Mouse (Mus musculus) ES-E14 (cell line): ENCODE results near the gene Ap3d1. TPM values are rescaled to one million over a fixed set of nuclear protein-coding genes. Genes with fewer than 3 reads are reported as not detected.

Experiments
- DNase-seq: peaks from one replicate; pipeline ENCODE4 v3.0.0-alpha.2; 2013; ENCODE audit warnings: low read depth, low spot score
- H3K27ac ChIP-seq: 2 replicates; pipeline ENCODE4 v1.5.1; 2012; ENCODE audit warnings: low read depth, mild to moderate bottlenecking, low read length, moderate library complexity, mixed read lengths; ENCODE audit not compliant: poor library complexity, insufficient read depth, severe bottlenecking
- H3K36me3 ChIP-seq: 2 replicates; pipeline ENCODE4 v1.6.1; 2012; ENCODE audit warnings: mild to moderate bottlenecking, low read length, moderate library complexity, mixed read lengths; ENCODE audit not compliant: control insufficient read depth, poor library complexity, insufficient read depth, severe bottlenecking
- H3K4me1 ChIP-seq, 2 experiments: fragments of 150-350 bp in 1 of 2; sonication (generic) in 1 of 2; 2 replicates each; pipeline ENCODE4 v1.6.1; 2012; ENCODE audit warnings: low read length in 2 of 2, mild to moderate bottlenecking in 1 of 2, mixed read lengths in 1 of 2; ENCODE audit not compliant: control insufficient read depth in 2 of 2, insufficient read depth in 2 of 2, poor library complexity in 1 of 2
- H3K4me3 ChIP-seq, 2 experiments: fragments of 150-350 bp in 1 of 2; sonication (generic) in 1 of 2; 2 replicates each; pipeline ENCODE4 v1.5.1; 2012; ENCODE audit warnings: low read length in 2 of 2, low read depth in 1 of 2, mild to moderate bottlenecking in 1 of 2, mixed read lengths in 1 of 2; ENCODE audit not compliant: insufficient read depth in 1 of 2, poor library complexity in 1 of 2, severe bottlenecking in 1 of 2
- H3K9ac ChIP-seq: 2 replicates; pipeline ENCODE4 v1.6.1; 2012; ENCODE audit warnings: low read depth, mild to moderate bottlenecking, low read length, mixed read lengths; ENCODE audit not compliant: poor library complexity, insufficient read depth, severe bottlenecking
- H3K9me3 ChIP-seq: fragments of 150-350 bp; sonication (generic); 2 replicates; pipeline ENCODE4 v1.6.1; 2012; ENCODE audit warnings: low read depth, mild to moderate bottlenecking, low read length; ENCODE audit not compliant: control insufficient read depth, insufficient read depth
- CHD2 ChIP-seq: IDR thresholded peaks from 2 replicates; pipeline ENCODE4 v1.6.1; 2014; ENCODE audit warnings: mild to moderate bottlenecking, low read depth, low read length, inconsistent platforms
- HCFC1 ChIP-seq: IDR thresholded peaks from 2 replicates; pipeline ENCODE4 v1.6.1; 2012; ENCODE audit warnings: low read length, inconsistent platforms, borderline replicate concordance; ENCODE audit not compliant: insufficient read depth
- MAFK ChIP-seq: IDR thresholded peaks from 2 replicates; pipeline ENCODE4 v1.6.1; 2014; ENCODE audit warnings: mild to moderate bottlenecking, low read depth, low read length, inconsistent platforms; ENCODE audit not compliant: insufficient read depth
- ZC3H11A ChIP-seq: IDR thresholded peaks from 2 replicates; pipeline ENCODE4 v1.6.1; 2012; ENCODE audit warnings: low read depth, mild to moderate bottlenecking, inconsistent platforms, low read length, borderline replicate concordance
- ZNF384 ChIP-seq: IDR thresholded peaks from 2 replicates; pipeline ENCODE4 v1.6.1; 2012; ENCODE audit warnings: low read depth, low read length, inconsistent platforms
- in situ Hi-C, 2 experiments: fragments of 600-800 bp; cut with MboI; formaldehyde crosslinking; loops; one replicate each; pipeline ENCODE4 v1.15.1; 2025; ENCODE audit warnings: low sequenced_read_pairs in 2 of 2, inconsistent platforms in 1 of 2; ENCODE audit not compliant: unreplicated experiment in 2 of 2
- total RNA-seq: library from RNA; depleted of rRNA; stranded (reverse); fragments of 300-350 nt; gene quantifications from 2 replicates; pipeline ENCODE4 v1.2.3, GENCODE M21; 2012; rRNA removed

The Ap3d1 gene
- total RNA-seq, 1 experiment, result 74.8 TPM

DNA sequence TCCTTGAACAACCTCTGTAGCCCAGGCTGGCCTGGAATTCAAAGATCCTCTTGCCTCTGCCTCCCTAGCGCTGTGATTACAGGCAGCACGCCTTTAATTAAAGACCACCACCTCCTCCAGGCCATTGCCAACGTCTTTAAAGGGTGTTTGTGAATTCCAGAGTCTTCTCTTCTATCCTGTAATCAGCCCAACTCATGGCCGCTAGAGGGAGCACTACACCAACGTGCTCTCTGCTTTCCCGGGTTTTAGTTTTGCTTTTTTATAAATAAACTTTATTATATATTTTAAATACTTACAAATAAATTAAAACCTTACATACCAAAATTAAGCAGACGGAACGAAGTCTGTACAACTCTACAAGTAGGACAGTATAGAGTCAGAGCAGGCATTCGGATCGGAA, 82.9 kb downstream of the Ap3d1 start:
- 0 out of 4 replicates have a peak overlapping the region, but pooled peaks of 1 of the 2 experiments have one; percentile 2 for H3K4me3 ChIP-seq
- TF ChIP-seq MAFK, result no peak
- TF ChIP-seq HCFC1, result no peak
- TF ChIP-seq ZC3H11A, result no peak
- TF ChIP-seq CHD2, result no peak
- no peak for TF ChIP-seq ZNF384
- peak overlapping the region; percentile 54 for H3K27ac ChIP-seq
- H3K9me3 ChIP-seq, result no peaks in the 10 kb centered on the region
- DNase-seq, result peak; percentile 60
- in situ Hi-C loops, result no loop called here
- H3K9ac ChIP-seq, result peak overlapping the region; percentile 50; the same call in 1 of the 2 replicates
- H3K36me3 ChIP-seq, result no peaks in the 10 kb centered on the region
- peaks cover 2 to 30% of the 10 kb centered on the region in 2 experiments for H3K4me1 ChIP-seq

DNA sequence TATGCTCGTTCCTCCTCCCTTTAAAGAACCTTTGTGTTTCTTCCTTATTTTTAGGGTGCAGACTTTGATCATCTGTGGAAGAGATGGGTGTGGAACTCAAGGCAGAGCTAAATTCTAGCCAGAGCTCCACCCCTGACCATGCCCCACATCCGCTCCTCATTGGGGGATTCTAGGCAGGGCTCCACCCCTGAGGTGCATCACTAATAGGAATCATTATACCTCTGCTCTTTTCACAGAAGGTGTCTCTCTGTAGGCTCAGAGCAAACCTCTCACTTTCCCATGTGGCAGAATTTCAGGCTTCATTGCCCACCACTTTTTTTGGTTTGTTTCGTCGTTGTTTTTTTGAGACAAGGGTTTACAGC, 83.2 kb downstream of the Ap3d1 start:
- no peak for DNase-seq
- Histone ChIP-seq H3K9me3 (no peaks in the 10 kb centered on the region), H3K36me3 (no peaks in the 10 kb centered on the region), H3K4me1 (peaks cover 2 to 29% of the 10 kb centered on the region in 2 experiments), H3K4me3 (0 out of 4 replicates have a peak overlapping the region, but pooled peaks of 1 of the 2 experiments have one; percentile 2), H3K9ac (peak overlapping the region; percentile 50; the same call in 1 of the 2 replicates), H3K27ac (peak overlapping the region; percentile 54)
- in situ Hi-C loops, result no loop called here
- TF ChIP-seq MAFK (no peak), HCFC1 (no peak), ZNF384 (no peak), CHD2 (no peak), ZC3H11A (no peak)

DNA sequence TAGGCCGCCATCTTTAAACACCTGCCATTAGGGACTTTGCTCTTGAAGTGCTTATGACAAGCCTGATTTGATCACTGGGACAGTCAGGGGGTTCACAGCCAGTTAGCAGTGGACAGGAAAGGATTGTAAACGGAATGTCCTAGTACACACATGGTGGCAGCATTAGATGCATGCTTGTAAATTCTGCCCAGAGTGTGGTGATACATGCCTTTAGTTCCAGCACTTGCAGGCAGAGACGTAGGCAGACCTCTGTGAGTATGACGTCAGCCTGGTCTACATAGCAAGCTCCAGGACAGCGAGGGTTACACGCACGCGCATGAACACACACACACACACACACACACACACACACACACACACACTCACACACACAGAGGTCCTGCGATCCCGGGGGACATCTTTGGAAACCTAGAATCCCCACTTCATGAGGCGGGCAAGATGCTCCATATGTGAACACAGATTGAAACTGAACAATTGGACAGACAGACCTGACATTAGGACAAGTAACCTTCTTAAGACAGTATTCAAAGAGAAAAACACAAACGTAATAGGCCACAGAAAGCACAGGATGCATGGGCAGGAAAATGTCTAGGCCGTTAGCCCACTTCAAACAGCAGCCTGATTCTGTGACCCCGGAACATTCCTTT, 83.7 kb downstream of the Ap3d1 start:
- Histone ChIP-seq H3K4me3 (no peak overlapping the region), H3K4me1 (peaks cover 2 to 24% of the 10 kb centered on the region in 2 experiments), H3K9me3 (no peaks in the 10 kb centered on the region), H3K9ac (no peak overlapping the region), H3K27ac (no peak overlapping the region), H3K36me3 (no peaks in the 10 kb centered on the region; the same call in 1 of the 2 replicates)
- no peak for DNase-seq
- in situ Hi-C loops, result no loop called here
- TF ChIP-seq MAFK, result no peak
- no peak for TF ChIP-seq HCFC1
- TF ChIP-seq ZNF384, result no peak
- TF ChIP-seq ZC3H11A, result no peak
- no peak for TF ChIP-seq CHD2

Other genes starting within 250 kb of the Ap3d1 start
- gene Onecut3, start 247.4 kb downstream of the Ap3d1 start, total RNA-seq, result not detected in 2 replicates
- gene Atp8b3, start 203.1 kb downstream of the Ap3d1 start, total RNA-seq, result 0.80 and 2.3 TPM in 2 replicates
- 27.4 and 33.4 TPM in 2 replicates for gene Rexo1, start 180.7 kb downstream of the Ap3d1 start, total RNA-seq
- 20.8 and 23.5 TPM in 2 replicates for gene Klf16, start 164.9 kb downstream of the Ap3d1 start, total RNA-seq
- gene Abhd17a, start 151.9 kb downstream of the Ap3d1 start, total RNA-seq, result 67.9 and 68.7 TPM in 2 replicates
- 54.8 and 83.8 TPM in 2 replicates for gene Scamp4, start 139.4 kb downstream of the Ap3d1 start, total RNA-seq
- gene Adat3, start 139.4 kb downstream of the Ap3d1 start, total RNA-seq, result 12.2 and 12.7 TPM in 2 replicates
- gene Gm49322, start 136.2 kb downstream of the Ap3d1 start, total RNA-seq, result 8.4 and 9.7 TPM in 2 replicates
- 138 and 167 TPM in 2 replicates for gene Csnk1g2, start 119.4 kb downstream of the Ap3d1 start, total RNA-seq
- 45.7 and 64.7 TPM in 2 replicates for gene Btbd2, start 85.2 kb downstream of the Ap3d1 start, total RNA-seq
- 33.6 and 40.7 TPM in 2 replicates for gene Mknk2, start 64.2 kb downstream of the Ap3d1 start, total RNA-seq
- gene Mob3a, start 40.3 kb downstream of the Ap3d1 start, total RNA-seq, result 18.8 and 29.2 TPM in 2 replicates
- gene Izumo4, start 40.1 kb downstream of the Ap3d1 start, total RNA-seq, result 8.9 and 13.9 TPM in 2 replicates
- gene Dot1l, start 12.9 kb upstream of the Ap3d1 start, total RNA-seq, result 31.9 and 41.2 TPM in 2 replicates
- gene Sf3a2, start 55.9 kb upstream of the Ap3d1 start, total RNA-seq, result 31.4 and 39.6 TPM in 2 replicates
- gene Plekhj1, start 56.4 kb upstream of the Ap3d1 start, total RNA-seq, result 77.2 and 87.1 TPM in 2 replicates
- gene Amh, start 63.0 kb upstream of the Ap3d1 start, total RNA-seq, result 1.0 and 1.9 TPM in 2 replicates
- gene Jsrp1, start 71.2 kb upstream of the Ap3d1 start, total RNA-seq, result 0.67 and 1.0 TPM in 2 replicates
- 823 and 1,116 TPM in 2 replicates for gene Oaz1, start 84.4 kb upstream of the Ap3d1 start, total RNA-seq
- 2.4 and 6.9 TPM in 2 replicates for gene Lingo3, start 101.8 kb upstream of the Ap3d1 start, total RNA-seq
- 385 and 464 TPM in 2 replicates for gene Lsm7, start 112.9 kb upstream of the Ap3d1 start, total RNA-seq
- gene Sppl2b, start 113.0 kb upstream of the Ap3d1 start, total RNA-seq, result 38.9 and 66.1 TPM in 2 replicates
- gene Tmprss9, start 129.6 kb upstream of the Ap3d1 start, total RNA-seq, result 0.26 TPM in 1 of 2 replicates, not detected in the other
- 219 and 244 TPM in 2 replicates for gene Timm13, start 158.7 kb upstream of the Ap3d1 start, total RNA-seq
- gene Lmnb2, start 176.0 kb upstream of the Ap3d1 start, total RNA-seq, result 66.5 and 88.2 TPM in 2 replicates
- gene Gadd45b, start 187.8 kb upstream of the Ap3d1 start, total RNA-seq, result 26.4 and 36.0 TPM in 2 replicates